Comparison of ENCODE assay signal across 10 mouse cellular contexts in genomic region chr10:26774266-26774665, GRCm38 (mm10). TPM values are rescaled to one million over a fixed set of nuclear protein-coding genes. Genes with fewer than 3 reads are reported as not detected.
DNase-seq lines count a peak whose midpoint lies in the region; ATAC-seq and TF ChIP-seq lines count a peak whose summit lies in the region.
"Had no signal": no experiment of that assay in that cellular context is flagged by ENCODE, and none has a peak within 500 bp of the region (broad histone marks: within the 10 kb centered on the region; RNA-seq: fewer than 3 reads in every experiment).

No protein-coding gene starts in this region.

- H3K4me1 ChIP-seq in heart, postnatal 0 days (ENCODE audit: control insufficient read depth, insufficient read depth): peaks cover 21% of the 10 kb centered on the region
- peaks cover 24% of the 10 kb centered on the region; the same call in 1 of the 2 replicates for H3K4me1 ChIP-seq in heart, embryonic 10.5 days
- 0 out of 2 replicates have a peak, but pooled peaks cover 7% of the 10 kb centered on the region for H3K4me1 ChIP-seq in hindbrain, embryonic 12.5 days
- H3K4me1 ChIP-seq in limb, embryonic 10.5 days: peaks cover 19% of the 10 kb centered on the region
- peaks cover 22% of the 10 kb centered on the region for H3K4me1 ChIP-seq in neural tube, embryonic 13.5 days (replicated peaks)

- H3K9me3 ChIP-seq in heart, postnatal 0 days (replicated peaks; ENCODE audit: control insufficient read depth, low read length): no peaks in the 10 kb centered on the region
- H3K9me3 ChIP-seq in heart, embryonic 10.5 days: no peaks in the 10 kb centered on the region
- no peaks in the 10 kb centered on the region for H3K9me3 ChIP-seq in hindbrain, embryonic 12.5 days (replicated peaks)
- no peaks in the 10 kb centered on the region for H3K9me3 ChIP-seq in limb, embryonic 10.5 days (replicated peaks)
- no peaks in the 10 kb centered on the region for H3K9me3 ChIP-seq in neural tube, embryonic 13.5 days

- peak overlapping the region; percentile 84 for H3K4me3 ChIP-seq in heart, postnatal 0 days (ENCODE audit: low read depth, low read length)
- H3K4me3 ChIP-seq in heart, embryonic 10.5 days: no peak overlapping the region
- no peak overlapping the region for H3K4me3 ChIP-seq in hindbrain, embryonic 12.5 days
- peak overlapping the region; percentile 61; the same call in 1 of the 2 replicates for H3K4me3 ChIP-seq in limb, embryonic 10.5 days
- 0 out of 2 replicates have a peak overlapping the region, but pooled peaks have one; percentile 56 for H3K4me3 ChIP-seq in neural tube, embryonic 13.5 days

- H3K27ac ChIP-seq in heart, postnatal 0 days (ENCODE audit: low read depth): peak overlapping the region; percentile 98
- H3K27ac ChIP-seq in heart, embryonic 10.5 days: no peak overlapping the region; the same call in 1 of the 2 replicates
- H3K27ac ChIP-seq in hindbrain, embryonic 12.5 days: no peak overlapping the region
- H3K27ac ChIP-seq in limb, embryonic 10.5 days: no peak overlapping the region
- H3K27ac ChIP-seq in neural tube, embryonic 13.5 days (replicated peaks): no peak overlapping the region

- no peaks in the 10 kb centered on the region for H3K36me3 ChIP-seq in heart, postnatal 0 days (replicated peaks; ENCODE audit: control insufficient read depth, insufficient read depth, low read length)
- no peaks in the 10 kb centered on the region for H3K36me3 ChIP-seq in heart, embryonic 10.5 days
- H3K36me3 ChIP-seq in hindbrain, embryonic 12.5 days: no peaks in the 10 kb centered on the region
- no peaks in the 10 kb centered on the region for H3K36me3 ChIP-seq in limb, embryonic 10.5 days
- no peaks in the 10 kb centered on the region for H3K36me3 ChIP-seq in neural tube, embryonic 13.5 days

- TF ChIP-seq CTCF in heart, postnatal 0 days (IDR thresholded peaks at IDR 0.05; ENCODE audit: low read depth): no peak

- H3K9ac ChIP-seq in heart, postnatal 0 days (replicated peaks; ENCODE audit: low read depth, low read length): peak overlapping the region; percentile 68; the same call in 1 of the 2 replicates
- no peak overlapping the region for H3K9ac ChIP-seq in hindbrain, embryonic 12.5 days
- no peak overlapping the region for H3K9ac ChIP-seq in neural tube, embryonic 13.5 days

- no peaks in the 10 kb centered on the region for H3K27me3 ChIP-seq in heart, postnatal 0 days (ENCODE audit: control insufficient read depth, insufficient read depth, low read length)
- no peaks in the 10 kb centered on the region for H3K27me3 ChIP-seq in heart, embryonic 10.5 days (ENCODE audit: insufficient read depth, poor library complexity, severe bottlenecking)
- no peaks in the 10 kb centered on the region for H3K27me3 ChIP-seq in hindbrain, embryonic 12.5 days
- H3K27me3 ChIP-seq in limb, embryonic 10.5 days (ENCODE audit: low read depth, poor library complexity, severe bottlenecking): 0 out of 2 replicates have a peak, but pooled peaks cover 8% of the 10 kb centered on the region
- H3K27me3 ChIP-seq in neural tube, embryonic 13.5 days: no peaks in the 10 kb centered on the region

- 50% methylated on average over 1 of the region's 1 CpGs for WGBS in heart, postnatal 0 days
- 93% methylated on average over 1 of the region's 1 CpGs for WGBS in heart, embryonic 10.5 days
- 83% methylated on average over 1 of the region's 1 CpGs for WGBS in hindbrain, embryonic 12.5 days
- WGBS in limb, embryonic 10.5 days: 83% methylated on average over 1 of the region's 1 CpGs
- WGBS in neural tube, embryonic 13.5 days: 67% methylated on average over 1 of the region's 1 CpGs

- peak overlapping the region; percentile 84 for H3K4me2 ChIP-seq in heart, postnatal 0 days (ENCODE audit: low read depth, low read length)
- H3K4me2 ChIP-seq in hindbrain, embryonic 12.5 days (replicated peaks): 0 out of 2 replicates have a peak overlapping the region, but pooled peaks have one; percentile 75
- H3K4me2 ChIP-seq in neural tube, embryonic 13.5 days: peak overlapping the region; percentile 91

- no peak for TF ChIP-seq EP300 in heart, postnatal 0 days (IDR thresholded peaks at IDR 0.05; ENCODE audit: low read depth)

- ATAC-seq in heart, postnatal 0 days (ENCODE audit: insufficient read depth, low read depth): no peak
- no peak for ATAC-seq in hindbrain, embryonic 12.5 days (ENCODE audit: low FRiP score)
- no peak for ATAC-seq in neural tube, embryonic 13.5 days (ENCODE audit: low read depth)

- no peak for DNase-seq in heart, postnatal 0 days (ENCODE audit: low spot score)
- DNase-seq in heart, embryonic 10.5 days (ENCODE audit: low spot score): no peak
- DNase-seq in limb, embryonic 10.5 days (ENCODE audit: low spot score): no peak
- no peak for DNase-seq in layer of hippocampus, adult 8-10 months (ENCODE audit: low spot score in 2 of 2)
- no peak for DNase-seq in adrenal gland, postnatal 25 days
- no peak for DNase-seq in retina, postnatal 1 day
- DNase-seq: adrenal gland, adult 8-10 months; lung, postnatal 10 days had no signal

RNA-seq across cellular contexts. Expression of gene Arhgap18, which starts 21.0 kb away (rescaled TPM):
- total RNA-seq in heart, postnatal 0 days (2014; rRNA removed; ENCODE audit: low replicate concordance): 27.7 and 32.5 TPM in 2 replicates
- 28.9 and 31.7 TPM in 2 replicates for polyA plus RNA-seq in heart, postnatal 0 days (2015; fragmentation: Nextera tagmentation; extraction: Ambion mirVana)
- polyA plus RNA-seq in heart, embryonic 10.5 days (2016; fragmentation: Nextera tagmentation; extraction: Ambion mirVana): 12.8 and 22.7 TPM in 2 replicates
- 15.2 and 17.3 TPM in 2 replicates for polyA plus RNA-seq in hindbrain, embryonic 12.5 days (2016; fragmentation: Nextera tagmentation; extraction: Ambion mirVana)
- 10.8 and 14.8 TPM in 2 replicates for polyA plus RNA-seq in limb, embryonic 10.5 days (2016; fragmentation: Nextera tagmentation; extraction: Ambion mirVana)
- 11.9 and 13.9 TPM in 2 replicates for polyA plus RNA-seq in neural tube, embryonic 13.5 days (2015; fragmentation: Nextera tagmentation; extraction: Ambion mirVana)
- total RNA-seq in layer of hippocampus, adult 8-10 months (2022): 1 to 10 TPM; 5.4 to 9.6 (median 7.7) TPM
- total RNA-seq in adrenal gland, postnatal 25 days (2021): 33.5 and 52.2 TPM in 2 replicates

Comparison
In these comparisons a context has a peak if more than half of its experiments do, and no peak if none do; other contexts are left out.
1. H3K4me3 ChIP-seq: peak in heart, postnatal 0 days (single experiment), limb, embryonic 10.5 days (single experiment) and neural tube, embryonic 13.5 days (single experiment); none in heart, embryonic 10.5 days (single experiment) and hindbrain, embryonic 12.5 days (single experiment).
2. Peak in every context shown above with its lines, with median percentiles within 50 percentile points of each other: H3K4me2 ChIP-seq.